Mouse (Mus musculus) left cerebral cortex, postnatal 14 days (tissue): ENCODE results near the gene Lin7a. TPM values are rescaled to one million over a fixed set of nuclear protein-coding genes. Genes with fewer than 3 reads are reported as not detected.
"Not testable (repeated sequence)": the region's sequence is repeated elsewhere in the genome, so short reads cannot be mapped to it uniquely, and the experiment has no call there.

Source experiments
- DNase-seq, 2 experiments: peaks; one replicate each; pipeline ENCODE4 v3.0.0; 2021 to 2022; ENCODE audit warnings: low spot score in 2 of 2, mixed read lengths in 1 of 2
- intact Hi-C: fragments of 180-260 bp; cut with DNase I; formaldehyde crosslinking; loops from one replicate; pipeline ENCODE4 v1.15.1; 2025
- total RNA-seq, 2 experiments: library from RNA; stranded (reverse); gene quantifications; 2 replicates each; pipeline ENCODE4 v1.2.3; 2021

Lin7a gene
- total RNA-seq, 2 experiments from 2014 or later: 67.7 to 77.9 TPM

GRCm38 (mm10) chr10:107234421-107235400, 36.8 kb upstream of the Lin7a start:
- intact Hi-C loops: no loop called here
- DNase-seq: no peak

GRCm38 (mm10) chr10:107235496-107235895, 36.0 kb upstream of the Lin7a start:
- intact Hi-C loops: no loop called here
- DNase-seq: no peak

- no peak for DNase-seq
- intact Hi-C loops: no loop called here
Observed at GRCm38 (mm10) chr10:107236211-107236610, 35.3 kb upstream of the Lin7a start.

GRCm38 (mm10) chr10:107237076-107237475, 34.4 kb upstream of the Lin7a start:
- intact Hi-C loops: no loop called here
- DNase-seq: no peak

GRCm38 (mm10) chr10:107237736-107238135, 33.8 kb upstream of the Lin7a start:
- DNase-seq: no peak
- intact Hi-C loops: no loop called here

- intact Hi-C loops: no loop called here
- DNase-seq: no peak
Observed at GRCm38 (mm10) chr10:107238151-107238860, 33.2 kb upstream of the Lin7a start.

- no peak for DNase-seq
- intact Hi-C loops: no loop called here
Observed at GRCm38 (mm10) chr10:107238861-107239435, 32.5 kb upstream of the Lin7a start.

- DNase-seq: no peak
- intact Hi-C loops: no loop called here
Observed at GRCm38 (mm10) chr10:107239651-107240330, 31.7 kb upstream of the Lin7a start.

GRCm38 (mm10) chr10:107240446-107240845, 31.0 kb upstream of the Lin7a start:
- intact Hi-C loops: no loop called here
- no peak for DNase-seq

GRCm38 (mm10) chr10:107240986-107241385, 30.5 kb upstream of the Lin7a start:
- intact Hi-C loops: no loop called here
- DNase-seq: no peak

- intact Hi-C loops: no loop called here
- no peak for DNase-seq
Observed at GRCm38 (mm10) chr10:107241406-107241805, 30.1 kb upstream of the Lin7a start.

GRCm38 (mm10) chr10:107241999-107242398, 29.5 kb upstream of the Lin7a start:
- intact Hi-C loops, DNase-seq: not testable (repeated sequence)

GRCm38 (mm10) chr10:107242696-107243400, 28.6 kb upstream of the Lin7a start:
- DNase-seq: no peak
- intact Hi-C loops: no loop called here

- DNase-seq: no peak
- intact Hi-C loops: no loop called here
Observed at GRCm38 (mm10) chr10:107244211-107244610, 27.3 kb upstream of the Lin7a start.

- no peak for DNase-seq
- intact Hi-C loops: no loop called here
Observed at GRCm38 (mm10) chr10:107244691-107245530, 26.6 kb upstream of the Lin7a start.

GRCm38 (mm10) chr10:107245531-107245840, 26.0 kb upstream of the Lin7a start:
- intact Hi-C loops: no loop called here
- no peak for DNase-seq

- no peak for DNase-seq
Observed at GRCm38 (mm10) chr10:107245961-107246460, 25.5 kb upstream of the Lin7a start.

GRCm38 (mm10) chr10:107247001-107247670, 24.4 kb upstream of the Lin7a start:
- intact Hi-C loops: no loop called here
- DNase-seq: no peak

More at GRCm38 (mm10) chr10:107245961-107246460, 25.5 kb upstream of the Lin7a start:
- intact Hi-C loops: no loop called here
